Comparison of ENCODE assay signal across 19 mouse cellular contexts in genomic region chr14:23357529-23358278, GRCm38 (mm10).
"Had no signal": no experiment of that assay in that cellular context is flagged by ENCODE, and none has a peak within 500 bp of the region (broad histone marks: within the 10 kb centered on the region; RNA-seq: fewer than 3 reads in every experiment).

No protein-coding gene starts in this region.

- DNase-seq: kidney, adult 11 months; kidney, adult 9 months; kidney, postnatal 25 days; layer of hippocampus, adult 9-11 months; layer of hippocampus, postnatal 36 days; liver; lung, adult 18-20 months; thymus, adult 18-20 months; thymus, postnatal 4 days had no signal

- H3K4me1 ChIP-seq: intestine, embryonic 15.5 days; liver, embryonic 12.5 days; liver, embryonic 15.5 days had no signal

- ATAC-seq: intestine, embryonic 15.5 days; liver, embryonic 12.5 days; lung, postnatal 0 days; midbrain, embryonic 15.5 days had no signal

- H3K27ac ChIP-seq: intestine, embryonic 15.5 days; layer of hippocampus, adult 2 months; left cerebral cortex, adult 2 months; liver, embryonic 12.5 days; liver, embryonic 15.5 days; macrophage; midbrain, embryonic 12.5 days; midbrain, embryonic 15.5 days; neural tube, embryonic 13.5 days had no signal

- H3K27me3 ChIP-seq: intestine, embryonic 15.5 days; liver, embryonic 12.5 days; liver, embryonic 15.5 days; midbrain, embryonic 15.5 days had no signal

- H3K4me2 ChIP-seq: intestine, embryonic 15.5 days; liver, embryonic 12.5 days; liver, embryonic 15.5 days; midbrain, embryonic 12.5 days; midbrain, embryonic 15.5 days; neural tube, embryonic 13.5 days had no signal

- H3K4me3 ChIP-seq: intestine, embryonic 15.5 days; layer of hippocampus, adult 2 months; left cerebral cortex, adult 2 months; liver, embryonic 12.5 days; liver, embryonic 15.5 days; midbrain, embryonic 12.5 days; midbrain, embryonic 15.5 days; neural tube, embryonic 13.5 days had no signal

- H3K9ac ChIP-seq: intestine, embryonic 15.5 days; liver, embryonic 12.5 days; liver, embryonic 15.5 days; midbrain, embryonic 12.5 days; midbrain, embryonic 15.5 days; neural tube, embryonic 13.5 days had no signal

- H3K36me3 ChIP-seq: intestine, embryonic 15.5 days; liver, embryonic 12.5 days; liver, embryonic 15.5 days; midbrain, embryonic 12.5 days; midbrain, embryonic 15.5 days; neural tube, embryonic 13.5 days had no signal

- H3K9me3 ChIP-seq: intestine, embryonic 15.5 days; liver, embryonic 12.5 days; liver, embryonic 15.5 days; midbrain, embryonic 12.5 days; midbrain, embryonic 15.5 days; neural tube, embryonic 13.5 days had no signal
